Mouse (Mus musculus) duodenum, adult 2 months (tissue): ENCODE measurements around the gene Rbm28. TPM values are rescaled to one million over a fixed set of nuclear protein-coding genes. Genes with fewer than 3 reads are reported as not detected.

Experiments
- polyA plus RNA-seq: library from polyadenylated mRNA; depleted of rRNA; stranded (reverse); fragments of >200 nt; gene quantifications from 2 replicates; pipeline ENCODE4 v1.2.3, GENCODE M21; 2012; ENCODE audit warnings: low replicate concordance; rRNA removed

Gene Rbm28
- 0.45 and 1.3 TPM in 2 replicates for polyA plus RNA-seq

DNA sequence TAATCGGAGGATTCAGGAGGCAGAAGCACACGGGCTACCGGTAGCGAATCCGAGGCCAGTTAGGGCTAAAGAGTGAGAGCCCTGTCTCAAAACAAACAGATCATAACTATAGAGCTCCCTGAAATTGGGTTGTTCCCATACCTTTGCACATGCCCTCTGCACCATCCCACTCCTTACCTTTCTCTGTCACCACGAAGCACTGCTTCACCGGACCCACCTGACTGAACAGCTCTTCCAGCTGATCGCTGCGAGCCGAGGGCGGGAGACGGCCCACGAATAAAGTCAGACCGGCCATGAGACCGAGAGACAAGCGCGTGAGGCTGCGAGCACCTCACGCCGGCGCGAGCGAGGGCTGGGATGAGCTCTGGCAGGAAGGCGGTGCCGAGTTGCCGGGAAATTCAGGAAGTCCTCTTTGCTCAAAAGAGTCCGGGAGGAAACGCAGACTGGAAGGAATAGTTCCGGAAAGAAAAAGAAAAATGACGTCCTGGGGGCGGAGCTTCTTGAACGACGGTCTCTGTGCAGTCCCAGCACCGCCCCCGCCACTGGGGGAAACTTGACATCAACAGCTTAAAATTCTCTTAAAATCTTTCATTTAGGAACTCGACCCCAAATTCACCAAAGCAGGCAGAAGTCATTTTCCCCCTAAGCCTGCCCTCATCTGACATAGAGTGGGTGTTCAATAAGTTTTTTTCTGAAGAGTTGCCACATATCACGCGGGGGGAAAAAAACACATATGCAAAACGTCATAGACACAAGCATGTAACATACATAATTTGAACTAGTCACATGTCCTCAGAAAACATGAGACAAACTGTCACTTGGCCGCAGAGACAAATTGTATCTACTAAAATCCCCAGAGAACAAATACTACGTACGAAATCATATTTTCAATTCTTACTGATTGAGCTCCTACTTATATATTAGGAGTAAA lies at the start of gene Rbm28:
Rbm28 (minus strand) TSS at position 693 of the 931 bp plus-strand sequence.

DNA sequence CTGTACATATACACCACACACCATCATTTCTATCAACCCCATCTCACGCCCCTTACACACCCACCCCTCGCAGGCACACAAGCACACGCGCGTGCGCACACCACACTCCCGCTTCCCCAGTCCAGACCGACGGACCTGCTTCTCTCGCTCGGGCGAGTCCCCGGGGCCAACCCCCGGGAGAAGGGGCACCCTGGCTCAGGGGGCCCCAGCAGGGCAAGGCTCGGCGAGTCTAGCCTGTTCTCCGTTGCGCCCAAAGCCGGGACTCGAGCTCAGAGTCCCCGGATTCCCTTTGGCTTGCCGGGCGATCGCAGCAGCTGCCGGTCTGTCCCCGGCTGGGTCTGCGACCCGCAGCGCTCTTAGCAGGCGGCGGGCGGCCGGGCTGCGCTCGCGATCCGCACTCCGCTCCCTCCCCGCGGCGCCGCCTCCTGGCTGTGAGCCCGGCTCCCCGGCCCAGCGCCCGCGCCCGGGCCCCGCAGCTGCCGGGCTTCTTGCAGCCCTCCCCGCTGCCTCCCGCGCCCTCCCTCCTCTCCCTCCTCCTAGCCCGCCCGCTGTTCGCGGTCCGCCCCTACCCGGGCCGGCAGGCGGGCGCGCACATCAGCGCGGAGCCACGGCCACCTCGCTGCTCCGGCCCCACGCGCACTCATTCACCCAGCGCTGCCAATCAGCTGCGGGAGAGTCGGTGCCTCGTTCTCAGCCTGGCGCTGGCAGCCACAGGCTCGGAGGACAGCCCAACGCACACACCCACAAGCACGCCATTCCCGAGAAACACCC lies 14.3 kb upstream of the Rbm28 start, which contains the start of gene Prrt4:
Prrt4 (minus strand) TSS at position 697 of the 771 bp plus-strand sequence.

Other genes with a start within 250 kb of the Rbm28 start
- gene Lep, start 104.8 kb downstream of the Rbm28 start, polyA plus RNA-seq, result 0.13 and 0.70 TPM in 2 replicates
- gene Prrt4, start 14.6 kb upstream of the Rbm28 start, polyA plus RNA-seq, result 0.23 and 0.31 TPM in 2 replicates
- 21.2 and 36.2 TPM in 2 replicates for gene Impdh1, start 51.4 kb upstream of the Rbm28 start, polyA plus RNA-seq
- gene Hilpda, start 107.5 kb upstream of the Rbm28 start, polyA plus RNA-seq, result 5.1 and 22.3 TPM in 2 replicates
- 0.39 and 0.56 TPM in 2 replicates for gene Fam71f2, start 114.6 kb upstream of the Rbm28 start, polyA plus RNA-seq
- not detected in 2 replicates for gene Fam71f1, start 154.1 kb upstream of the Rbm28 start, polyA plus RNA-seq
- gene Calu, start 183.1 kb upstream of the Rbm28 start, polyA plus RNA-seq, result 13.7 and 14.7 TPM in 2 replicates
- not detected in 2 replicates for gene Opn1sw, start 223.5 kb upstream of the Rbm28 start, polyA plus RNA-seq
- gene Ccdc136, start 231.3 kb upstream of the Rbm28 start, polyA plus RNA-seq, result 1.00 and 2.3 TPM in 2 replicates